Mouse (Mus musculus): Measurements from ENCODE around the gene Clca3a1. TPM values are rescaled to one million over a fixed set of nuclear protein-coding genes. Genes with fewer than 3 reads are reported as not detected.
"Not testable (repeated sequence)": the region's sequence is repeated elsewhere in the genome, so short reads cannot be mapped to it uniquely, and the experiment has no call there.

Clca3a1 gene
- polyA plus RNA-seq, 1 experiment from 2014 or later: 0.05 TPM

- H3K4me1 ChIP-seq (ENCODE audit: control insufficient read depth, insufficient read depth, low read length); H3K4me2 ChIP-seq (ENCODE audit: low read depth); H3K9ac ChIP-seq (ENCODE audit: low read length); H3K27me3 ChIP-seq (ENCODE audit: control insufficient read depth, insufficient read depth, low read length); H3K27ac ChIP-seq (ENCODE audit: low read depth, low read length); ATAC-seq (ENCODE audit: insufficient read depth, low FRiP score, low TSS enrichment); H3K9me3 ChIP-seq (ENCODE audit: control insufficient read depth, low read length); H3K36me3 ChIP-seq (ENCODE audit: control insufficient read depth, insufficient read depth, low read length); DNase-seq (ENCODE audit: low spot score); H3K4me3 ChIP-seq (ENCODE audit: low read depth, low read length): not testable (repeated sequence)
- whole genome bisulfite sequencing: 81% methylated on average over 8 of the region's 8 CpGs
Measured at GRCm38 (mm10) chr3:144756103-144756502, 4.7 kb downstream of the Clca3a1 start.

- H3K9me3 ChIP-seq (ENCODE audit: control insufficient read depth, low read length): no peaks in the 10 kb centered on the region
- no peak overlapping the region for H3K27ac ChIP-seq (ENCODE audit: low read depth, low read length)
- no peaks in the 10 kb centered on the region for H3K36me3 ChIP-seq (ENCODE audit: control insufficient read depth, insufficient read depth, low read length)
- WGBS: 8% methylated on average over 2 of the region's 2 CpGs
- DNase-seq (ENCODE audit: low spot score) (peak; percentile 17), ATAC-seq (ENCODE audit: insufficient read depth, low FRiP score, low TSS enrichment) (0 out of 2 replicates have a peak, but pooled peaks have one; percentile 45)
- no peak overlapping the region for H3K4me2 ChIP-seq (ENCODE audit: low read depth)
- no peak overlapping the region for H3K9ac ChIP-seq (ENCODE audit: low read length)
- no peaks in the 10 kb centered on the region for H3K27me3 ChIP-seq (ENCODE audit: control insufficient read depth, insufficient read depth, low read length)
- H3K4me3 ChIP-seq (ENCODE audit: low read depth, low read length): no peak overlapping the region
- H3K4me1 ChIP-seq (ENCODE audit: control insufficient read depth, insufficient read depth, low read length): no peaks in the 10 kb centered on the region
Measured at GRCm38 (mm10) chr3:144753120-144753519, 7.7 kb downstream of the Clca3a1 start.

GRCm38 (mm10) chr3:144749062-144749963 is 11.5 kb downstream of the Clca3a1 start:
- ATAC-seq (ENCODE audit: insufficient read depth, low FRiP score, low TSS enrichment): peak; percentile 36
- H3K4me2 ChIP-seq (ENCODE audit: low read depth); H3K4me3 ChIP-seq (ENCODE audit: low read depth, low read length); H3K27me3 ChIP-seq (ENCODE audit: control insufficient read depth, insufficient read depth, low read length); H3K9me3 ChIP-seq (ENCODE audit: control insufficient read depth, low read length); H3K27ac ChIP-seq (ENCODE audit: low read depth, low read length); DNase-seq (ENCODE audit: low spot score); H3K4me1 ChIP-seq (ENCODE audit: control insufficient read depth, insufficient read depth, low read length); H3K36me3 ChIP-seq (ENCODE audit: control insufficient read depth, insufficient read depth, low read length); H3K9ac ChIP-seq (ENCODE audit: low read length): not testable (repeated sequence)
- WGBS: 64% methylated on average over 18 of the region's 21 CpGs

GRCm38 (mm10) chr3:144747706-144748105 is 13.1 kb downstream of the Clca3a1 start:
- not testable (repeated sequence) for DNase-seq (ENCODE audit: low spot score); ATAC-seq (ENCODE audit: insufficient read depth, low FRiP score, low TSS enrichment)
- WGBS: 49% methylated on average over 3 of the region's 3 CpGs

GRCm38 (mm10) chr3:144738396-144738795 is 22.4 kb downstream of the Clca3a1 start:
- not testable (repeated sequence) for H3K4me2 ChIP-seq (ENCODE audit: low read depth); H3K9ac ChIP-seq (ENCODE audit: low read length); ATAC-seq (ENCODE audit: insufficient read depth, low FRiP score, low TSS enrichment); DNase-seq (ENCODE audit: low spot score); H3K27me3 ChIP-seq (ENCODE audit: control insufficient read depth, insufficient read depth, low read length); H3K36me3 ChIP-seq (ENCODE audit: control insufficient read depth, insufficient read depth, low read length); H3K4me3 ChIP-seq (ENCODE audit: low read depth, low read length); H3K4me1 ChIP-seq (ENCODE audit: control insufficient read depth, insufficient read depth, low read length); H3K9me3 ChIP-seq (ENCODE audit: control insufficient read depth, low read length); H3K27ac ChIP-seq (ENCODE audit: low read depth, low read length)
- WGBS: 78% methylated on average over 24 of the region's 24 CpGs

More at GRCm38 (mm10) chr3:144747706-144748105, 13.1 kb downstream of the Clca3a1 start:
- H3K27me3 ChIP-seq (ENCODE audit: control insufficient read depth, insufficient read depth, low read length); H3K4me3 ChIP-seq (ENCODE audit: low read depth, low read length); H3K9me3 ChIP-seq (ENCODE audit: control insufficient read depth, low read length); H3K9ac ChIP-seq (ENCODE audit: low read length); H3K4me1 ChIP-seq (ENCODE audit: control insufficient read depth, insufficient read depth, low read length); H3K36me3 ChIP-seq (ENCODE audit: control insufficient read depth, insufficient read depth, low read length); H3K4me2 ChIP-seq (ENCODE audit: low read depth); H3K27ac ChIP-seq (ENCODE audit: low read depth, low read length): not testable (repeated sequence)

- Histone ChIP-seq H3K4me2 (ENCODE audit: low read depth) (no peak overlapping the region), H3K4me3 (ENCODE audit: low read depth, low read length) (no peak overlapping the region), H3K27ac (ENCODE audit: low read depth, low read length) (no peak overlapping the region), H3K4me1 (ENCODE audit: control insufficient read depth, insufficient read depth, low read length) (no peaks in the 10 kb centered on the region), H3K9ac (ENCODE audit: low read length) (no peak overlapping the region), H3K36me3 (ENCODE audit: control insufficient read depth, insufficient read depth, low read length) (no peaks in the 10 kb centered on the region), H3K27me3 (ENCODE audit: control insufficient read depth, insufficient read depth, low read length) (no peaks in the 10 kb centered on the region), H3K9me3 (ENCODE audit: control insufficient read depth, low read length) (no peaks in the 10 kb centered on the region)
- peak; percentile 46 for DNase-seq (ENCODE audit: low spot score)
- WGBS: 27% methylated on average over 9 of the region's 9 CpGs
- 0 out of 2 replicates have a peak, but pooled peaks have one; percentile 48 for ATAC-seq (ENCODE audit: insufficient read depth, low FRiP score, low TSS enrichment)
Measured at GRCm38 (mm10) chr3:144736831-144737230, 23.9 kb downstream of the Clca3a1 start.

- DNase-seq (ENCODE audit: low spot score): peak; percentile 45
- no peak overlapping the region for H3K4me3 ChIP-seq (ENCODE audit: low read depth, low read length)
- no peaks in the 10 kb centered on the region for H3K9me3 ChIP-seq (ENCODE audit: control insufficient read depth, low read length)
- no peak for ATAC-seq (ENCODE audit: insufficient read depth, low FRiP score, low TSS enrichment)
- no peaks in the 10 kb centered on the region for H3K36me3 ChIP-seq (ENCODE audit: control insufficient read depth, insufficient read depth, low read length)
- H3K9ac ChIP-seq (ENCODE audit: low read length): no peak overlapping the region
- H3K4me1 ChIP-seq (ENCODE audit: control insufficient read depth, insufficient read depth, low read length): peaks cover 6% of the 10 kb centered on the region
- H3K4me2 ChIP-seq (ENCODE audit: low read depth): no peak overlapping the region
- no peaks in the 10 kb centered on the region for H3K27me3 ChIP-seq (ENCODE audit: control insufficient read depth, insufficient read depth, low read length)
- H3K27ac ChIP-seq (ENCODE audit: low read depth, low read length): no peak overlapping the region
- 52% methylated on average over 4 of the region's 4 CpGs for WGBS
Measured at GRCm38 (mm10) chr3:144723455-144723854, 37.3 kb downstream of the Clca3a1 start.

- not testable (repeated sequence) for H3K4me3 ChIP-seq (ENCODE audit: low read depth, low read length); H3K27ac ChIP-seq (ENCODE audit: low read depth, low read length); H3K9ac ChIP-seq (ENCODE audit: low read length); H3K27me3 ChIP-seq (ENCODE audit: control insufficient read depth, insufficient read depth, low read length); H3K9me3 ChIP-seq (ENCODE audit: control insufficient read depth, low read length); H3K4me2 ChIP-seq (ENCODE audit: low read depth); ATAC-seq (ENCODE audit: insufficient read depth, low FRiP score, low TSS enrichment); DNase-seq (ENCODE audit: low spot score); H3K36me3 ChIP-seq (ENCODE audit: control insufficient read depth, insufficient read depth, low read length)
- 87% methylated on average over 3 of the region's 3 CpGs for WGBS
- peaks cover 11% of the 10 kb centered on the region for H3K4me1 ChIP-seq (ENCODE audit: control insufficient read depth, insufficient read depth, low read length)
Measured at GRCm38 (mm10) chr3:144722566-144722965, 38.2 kb downstream of the Clca3a1 start.

- no peaks in the 10 kb centered on the region for H3K36me3 ChIP-seq (ENCODE audit: control insufficient read depth, insufficient read depth, low read length)
- H3K27me3 ChIP-seq (ENCODE audit: control insufficient read depth, insufficient read depth, low read length): no peaks in the 10 kb centered on the region
- 85% methylated on average over 9 of the region's 9 CpGs for WGBS
- no peak overlapping the region for H3K27ac ChIP-seq (ENCODE audit: low read depth, low read length)
- no peak overlapping the region for H3K4me2 ChIP-seq (ENCODE audit: low read depth)
- DNase-seq (ENCODE audit: low spot score) (no peak), ATAC-seq (ENCODE audit: insufficient read depth, low FRiP score, low TSS enrichment) (no peak)
- H3K9me3 ChIP-seq (ENCODE audit: control insufficient read depth, low read length): no peaks in the 10 kb centered on the region
- no peak overlapping the region for H3K4me3 ChIP-seq (ENCODE audit: low read depth, low read length)
- no peak overlapping the region for H3K9ac ChIP-seq (ENCODE audit: low read length)
- H3K4me1 ChIP-seq (ENCODE audit: control insufficient read depth, insufficient read depth, low read length): peaks cover 11% of the 10 kb centered on the region
Measured at GRCm38 (mm10) chr3:144721860-144722256, 38.9 kb downstream of the Clca3a1 start.
